Mouse (Mus musculus): ENCODE data around the gene Cdkn2aipnl. TPM values are rescaled to one million over a fixed set of nuclear protein-coding genes. Genes with fewer than 3 reads are reported as not detected.

Cdkn2aipnl gene
- polyA plus RNA-seq, 1 experiment: 31.9 TPM

DNA sequence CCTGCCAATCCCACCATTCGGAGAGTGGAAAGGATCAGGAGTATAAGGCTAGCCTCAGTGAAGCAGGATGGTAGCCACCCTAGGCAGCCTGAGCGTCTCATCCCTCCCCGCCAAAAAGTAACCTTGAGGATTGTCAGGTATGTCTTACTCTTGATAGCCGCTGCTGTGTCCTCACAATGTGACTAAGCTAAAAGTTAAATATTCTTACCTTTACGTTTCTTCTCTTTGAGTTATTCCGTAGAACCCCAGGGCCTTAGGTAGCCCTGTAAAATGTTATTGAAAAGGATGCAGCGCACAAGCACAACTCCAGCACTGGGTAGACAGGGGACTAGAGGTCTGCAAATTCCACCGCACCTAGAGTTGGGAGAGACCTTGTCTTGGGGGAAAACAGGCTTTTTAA is 34.4 kb downstream of the Cdkn2aipnl start:
- no peak overlapping the region for H3K27ac ChIP-seq (ENCODE audit: insufficient read depth, low read depth, low read length)
- no peak for TF ChIP-seq POLR2A (IDR thresholded peaks at IDR 0.05; ENCODE audit: borderline replicate concordance, low read depth, low read length)
- H3K4me3 ChIP-seq (ENCODE audit: insufficient read depth, low read length): no peak overlapping the region
- H3K4me1 ChIP-seq (ENCODE audit: control insufficient read depth, insufficient read depth, low read length): peaks cover 22% of the 10 kb centered on the region

DNA sequence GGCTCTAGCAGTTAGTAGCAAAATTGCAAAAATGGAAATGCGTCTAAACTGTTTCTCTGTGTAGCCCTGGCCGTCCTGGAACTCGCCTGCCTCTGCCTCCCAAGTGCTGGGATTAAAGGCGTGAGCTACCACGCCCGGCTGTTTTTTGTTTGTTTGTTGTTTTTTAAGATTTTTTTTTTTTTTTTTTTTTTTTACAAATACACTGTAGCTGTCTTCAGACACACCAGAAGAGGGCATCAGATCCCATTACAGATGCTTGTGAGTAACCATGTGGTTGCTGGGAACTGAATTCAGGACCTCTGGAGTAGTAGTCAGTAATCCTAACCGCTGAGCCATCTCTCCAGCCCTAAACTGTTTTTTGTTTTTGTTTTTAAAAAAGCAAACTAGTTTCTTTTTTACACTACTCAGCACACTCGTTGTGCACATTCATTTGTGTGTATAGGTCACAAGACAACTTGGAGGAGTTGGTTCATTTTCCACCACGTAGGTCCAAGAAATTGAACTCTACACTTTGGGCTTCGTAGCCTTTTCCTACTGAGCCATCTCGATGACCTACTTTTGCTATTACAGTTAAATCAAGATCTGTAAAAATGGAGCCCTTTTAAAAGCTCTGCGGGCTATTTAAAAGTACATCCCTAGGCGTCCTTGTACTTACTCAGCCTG is 35.5 kb downstream of the Cdkn2aipnl start:
- Histone ChIP-seq H3K27ac (ENCODE audit: insufficient read depth, low read depth, low read length) (peak overlapping the region; percentile 86), H3K4me3 (ENCODE audit: insufficient read depth, low read length) (peak overlapping the region; percentile 61), H3K4me1 (ENCODE audit: control insufficient read depth, insufficient read depth, low read length) (peaks cover 20% of the 10 kb centered on the region)
- TF ChIP-seq POLR2A (IDR thresholded peaks at IDR 0.05; ENCODE audit: borderline replicate concordance, low read depth, low read length) (no peak), CTCF (IDR thresholded peaks at IDR 0.05; ENCODE audit: low read depth, low read length) (no peak)

GRCm38 (mm10) chr11:52003505-52003771 is 36.0 kb downstream of the Cdkn2aipnl start:
- peak overlapping the region; percentile 86 for H3K27ac ChIP-seq (ENCODE audit: insufficient read depth, low read depth, low read length)
- peaks cover 20% of the 10 kb centered on the region for H3K4me1 ChIP-seq (ENCODE audit: control insufficient read depth, insufficient read depth, low read length)
- H3K4me3 ChIP-seq (ENCODE audit: insufficient read depth, low read length): peak overlapping the region; percentile 61
- TF ChIP-seq POLR2A (IDR thresholded peaks at IDR 0.05; ENCODE audit: borderline replicate concordance, low read depth, low read length): no peak
- TF ChIP-seq CTCF (IDR thresholded peaks at IDR 0.05; ENCODE audit: low read depth, low read length): no peak

- H3K27ac ChIP-seq (ENCODE audit: insufficient read depth, low read depth, low read length): peak within 1 kb of the TSS; percentile 86
- TF ChIP-seq CTCF (IDR thresholded peaks at IDR 0.05; ENCODE audit: low read depth, low read length) (no peak), POLR2A (IDR thresholded peaks at IDR 0.05; ENCODE audit: borderline replicate concordance, low read depth, low read length) (0 out of 2 replicates have a peak, but pooled peaks have one; percentile 19)
- peak within 1 kb of the TSS; percentile 97 for H3K4me3 ChIP-seq (ENCODE audit: insufficient read depth, low read length)
- peaks cover 20% of the 10 kb centered on the region for H3K4me1 ChIP-seq (ENCODE audit: control insufficient read depth, insufficient read depth, low read length)
Measured at GRCm38 (mm10) chr11:52003772-52004528, 36.5 kb downstream of the Cdkn2aipnl start, which contains the start of gene Cdkl3. Gene Cdkl3, plus strand, starts transcription at chr11:52004221.

- no peak overlapping the region for H3K27ac ChIP-seq (ENCODE audit: insufficient read depth, low read depth, low read length)
- peaks cover 20% of the 10 kb centered on the region for H3K4me1 ChIP-seq (ENCODE audit: control insufficient read depth, insufficient read depth, low read length)
- H3K4me3 ChIP-seq (ENCODE audit: insufficient read depth, low read length): no peak overlapping the region
- TF ChIP-seq CTCF (IDR thresholded peaks at IDR 0.05; ENCODE audit: low read depth, low read length) (no peak), POLR2A (IDR thresholded peaks at IDR 0.05; ENCODE audit: borderline replicate concordance, low read depth, low read length) (no peak)
Measured at GRCm38 (mm10) chr11:52005586-52005985, 38.1 kb downstream of the Cdkn2aipnl start.

DNA sequence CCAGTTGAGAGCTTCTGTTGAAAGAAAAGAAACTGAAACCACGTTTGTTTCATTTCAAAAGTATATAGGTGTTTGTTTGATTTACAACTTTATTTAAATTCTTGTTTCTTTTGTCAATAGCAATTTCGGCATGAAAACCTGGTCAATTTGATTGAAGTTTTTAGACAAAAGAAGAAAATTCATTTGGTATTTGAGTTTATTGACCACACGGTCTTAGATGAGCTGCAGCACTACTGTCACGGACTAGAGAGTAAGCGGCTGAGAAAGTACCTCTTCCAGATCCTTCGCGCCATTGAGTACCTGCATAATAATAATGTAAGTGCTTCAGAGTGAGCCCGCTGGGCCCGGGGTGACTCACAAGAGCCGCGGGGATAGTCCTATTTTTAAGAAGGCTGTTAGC is 43.5 kb downstream of the Cdkn2aipnl start:
- H3K4me1 ChIP-seq (ENCODE audit: control insufficient read depth, insufficient read depth, low read length): no peaks in the 10 kb centered on the region
- no peak for TF ChIP-seq POLR2A (IDR thresholded peaks at IDR 0.05; ENCODE audit: borderline replicate concordance, low read depth, low read length)
- H3K4me3 ChIP-seq (ENCODE audit: insufficient read depth, low read length): no peak overlapping the region
- H3K27ac ChIP-seq (ENCODE audit: insufficient read depth, low read depth, low read length): no peak overlapping the region

GRCm38 (mm10) chr11:52011541-52011940 is 44.1 kb downstream of the Cdkn2aipnl start:
- H3K4me3 ChIP-seq (ENCODE audit: insufficient read depth, low read length): no peak overlapping the region
- H3K27ac ChIP-seq (ENCODE audit: insufficient read depth, low read depth, low read length): no peak overlapping the region
- H3K4me1 ChIP-seq (ENCODE audit: control insufficient read depth, insufficient read depth, low read length): no peaks in the 10 kb centered on the region
- TF ChIP-seq POLR2A (IDR thresholded peaks at IDR 0.05; ENCODE audit: borderline replicate concordance, low read depth, low read length) (no peak), CTCF (IDR thresholded peaks at IDR 0.05; ENCODE audit: low read depth, low read length) (no peak)

DNA sequence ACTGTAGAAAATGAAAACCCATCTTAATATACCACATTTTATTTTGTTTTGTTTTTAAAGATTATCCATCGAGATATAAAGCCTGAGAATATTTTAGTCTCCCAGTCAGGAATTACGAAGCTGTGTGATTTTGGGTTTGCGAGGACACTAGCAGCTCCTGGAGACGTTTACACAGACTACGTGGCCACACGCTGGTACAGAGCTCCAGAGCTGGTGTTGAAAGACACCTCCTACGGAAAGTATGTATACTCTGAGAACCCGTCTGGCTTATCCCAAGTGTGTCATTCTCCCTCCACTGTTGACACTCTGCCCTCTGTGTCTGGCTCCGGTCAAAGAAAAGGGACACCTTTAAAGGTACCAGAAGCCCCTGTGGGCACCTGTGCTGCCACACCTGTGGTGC is 50.8 kb downstream of the Cdkn2aipnl start:
- Histone ChIP-seq H3K27ac (ENCODE audit: insufficient read depth, low read depth, low read length) (no peak overlapping the region), H3K4me1 (ENCODE audit: control insufficient read depth, insufficient read depth, low read length) (no peaks in the 10 kb centered on the region), H3K4me3 (ENCODE audit: insufficient read depth, low read length) (no peak overlapping the region)
- TF ChIP-seq CTCF (IDR thresholded peaks at IDR 0.05; ENCODE audit: low read depth, low read length): no peak
- no peak for TF ChIP-seq POLR2A (IDR thresholded peaks at IDR 0.05; ENCODE audit: borderline replicate concordance, low read depth, low read length)

Other genes starting within 250 kb of the Cdkn2aipnl start
- 12.0 and 12.6 TPM in 2 replicates for gene Sec24a, start 204.0 kb upstream of the Cdkn2aipnl start, polyA plus RNA-seq (2012; ENCODE audit: insufficient read depth, insufficient read length, missing spikeins)
- 51.9 and 52.7 TPM in 2 replicates for gene Sar1b, start 204.0 kb upstream of the Cdkn2aipnl start, polyA plus RNA-seq (2012; ENCODE audit: insufficient read depth, insufficient read length, missing spikeins)
- 13.4 and 14.6 TPM in 2 replicates for gene Jade2, start 110.0 kb upstream of the Cdkn2aipnl start, polyA plus RNA-seq (2012; ENCODE audit: insufficient read depth, insufficient read length, missing spikeins)
- 150 and 184 TPM in 2 replicates for gene Ube2b, start 33.1 kb downstream of the Cdkn2aipnl start, polyA plus RNA-seq (2012; ENCODE audit: insufficient read depth, insufficient read length, missing spikeins)
- 0.86 and 1.7 TPM in 2 replicates for gene Cdkl3, start 36.6 kb downstream of the Cdkn2aipnl start, polyA plus RNA-seq (2012; ENCODE audit: insufficient read depth, insufficient read length, missing spikeins)
- gene Ppp2ca, start 131.0 kb downstream of the Cdkn2aipnl start, polyA plus RNA-seq (2012; ENCODE audit: insufficient read depth, insufficient read length, missing spikeins): 47.8 and 49.2 TPM in 2 replicates
- gene Olfr1373, start 177.9 kb downstream of the Cdkn2aipnl start, polyA plus RNA-seq (2012; ENCODE audit: insufficient read depth, insufficient read length, missing spikeins): not detected in 2 replicates
- gene Olfr1371, start 246.3 kb downstream of the Cdkn2aipnl start, polyA plus RNA-seq (2012; ENCODE audit: insufficient read depth, insufficient read length, missing spikeins): not detected in 2 replicates